Mouse (Mus musculus): Measurements from ENCODE around the gene Rsrp1. TPM values are rescaled to one million over a fixed set of nuclear protein-coding genes. Genes with fewer than 3 reads are reported as not detected.
"Not testable (repeated sequence)": the region's sequence is repeated elsewhere in the genome, so short reads cannot be mapped to it uniquely, and the experiment has no call there.

Gene Rsrp1
- polyA plus RNA-seq, 1 experiment from 2014 or later, result 506 TPM

DNA sequence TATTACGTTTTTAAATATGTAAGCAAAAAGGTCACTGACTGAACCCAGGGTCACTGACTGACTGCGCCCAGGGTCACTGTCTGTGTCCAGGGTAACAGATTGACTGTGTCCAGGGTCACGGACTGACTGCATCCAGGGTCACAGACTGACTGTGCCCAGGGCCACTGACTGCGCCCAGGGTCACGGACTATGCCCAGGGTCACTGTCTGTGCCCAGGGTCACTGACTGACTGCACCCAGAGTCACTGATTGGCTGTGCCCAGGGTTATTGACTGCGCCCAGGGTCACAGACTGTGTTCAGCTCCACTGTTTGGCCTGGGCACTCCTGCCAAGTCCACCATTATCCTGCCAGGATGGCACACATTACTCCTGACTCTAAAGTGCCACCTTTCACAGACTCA lies 26.1 kb upstream of the Rsrp1 start:
- Histone ChIP-seq H3K27ac (ENCODE audit: low read length) (no peak overlapping the region), H3K9me3 (ENCODE audit: control insufficient read depth, low read depth, low read length) (no peaks in the 10 kb centered on the region), H3K36me3 (ENCODE audit: control insufficient read depth, insufficient read depth, low read length) (peaks cover 48% of the 10 kb centered on the region), H3K27me3 (ENCODE audit: control insufficient read depth, insufficient read depth, low read length) (no peaks in the 10 kb centered on the region), H3K4me3 (ENCODE audit: low read depth, low read length) (no peak overlapping the region), H3K4me2 (replicated peaks; ENCODE audit: low read depth, low read length) (no peak overlapping the region), H3K9ac (replicated peaks; ENCODE audit: low read depth, low read length) (no peak overlapping the region), H3K4me1 (ENCODE audit: control insufficient read depth, insufficient read depth, low read length) (no peaks in the 10 kb centered on the region)
- no peak for ATAC-seq (ENCODE audit: insufficient number of reproducible peaks, insufficient read depth, low FRiP score, low read depth)
- WGBS, result 84% methylated on average over 6 of the region's 6 CpGs

DNA sequence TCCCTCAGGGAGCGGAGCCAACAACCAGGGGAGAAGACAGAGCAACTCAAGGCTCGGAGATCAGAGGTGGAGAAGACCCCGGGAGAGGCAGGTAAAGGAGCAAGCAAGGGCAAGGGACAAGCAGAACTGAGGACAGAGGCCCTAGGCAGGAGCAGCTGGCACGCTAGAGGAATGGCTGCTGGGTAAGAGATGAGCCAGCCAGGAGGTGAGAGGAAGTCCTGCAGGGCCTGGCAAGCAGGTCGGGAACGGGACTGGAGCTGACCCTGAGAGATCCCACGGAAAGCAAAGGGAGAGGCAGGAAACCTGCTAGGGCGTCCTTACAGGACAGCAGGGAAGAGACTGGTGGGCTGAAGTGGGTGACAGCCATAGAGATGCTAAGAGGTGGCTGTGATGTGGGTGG lies 22.3 kb upstream of the Rsrp1 start:
- no peak overlapping the region for H3K9ac ChIP-seq (replicated peaks; ENCODE audit: low read depth, low read length)
- peaks cover 75% of the 10 kb centered on the region for H3K36me3 ChIP-seq (ENCODE audit: control insufficient read depth, insufficient read depth, low read length)
- H3K27ac ChIP-seq (ENCODE audit: low read length), result no peak overlapping the region
- H3K27me3 ChIP-seq (ENCODE audit: control insufficient read depth, insufficient read depth, low read length), result no peaks in the 10 kb centered on the region
- H3K4me3 ChIP-seq (ENCODE audit: low read depth, low read length), result no peak overlapping the region
- H3K9me3 ChIP-seq (ENCODE audit: control insufficient read depth, low read depth, low read length), result no peaks in the 10 kb centered on the region
- ATAC-seq (ENCODE audit: insufficient number of reproducible peaks, insufficient read depth, low FRiP score, low read depth), result no peak
- H3K4me2 ChIP-seq (replicated peaks; ENCODE audit: low read depth, low read length), result no peak overlapping the region
- WGBS, result 95% methylated on average over 8 of the region's 8 CpGs
- H3K4me1 ChIP-seq (ENCODE audit: control insufficient read depth, insufficient read depth, low read length), result no peaks in the 10 kb centered on the region

DNA sequence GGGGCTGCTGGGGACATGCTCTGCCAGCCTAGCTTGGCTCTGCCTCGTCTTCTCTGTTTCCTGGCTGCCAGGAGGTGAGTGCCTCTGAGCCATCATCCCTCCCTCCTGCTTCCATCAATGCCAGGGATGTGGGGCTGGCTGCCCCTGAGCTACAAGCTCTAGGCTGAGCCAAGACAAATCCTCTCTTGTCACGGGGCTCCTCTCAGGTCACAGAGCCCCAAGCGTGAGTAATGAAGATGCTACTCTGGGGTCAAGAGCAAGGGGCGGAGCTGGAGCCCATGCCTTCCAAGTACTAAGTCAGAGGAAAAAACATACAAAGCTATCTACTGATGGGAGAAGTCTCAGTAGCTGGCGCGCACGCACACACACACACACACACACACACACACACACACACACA lies 20.3 kb upstream of the Rsrp1 start:
- Histone ChIP-seq H3K9me3 (ENCODE audit: control insufficient read depth, low read depth, low read length) (no peaks in the 10 kb centered on the region), H3K4me2 (replicated peaks; ENCODE audit: low read depth, low read length) (no peak overlapping the region), H3K27ac (ENCODE audit: low read length) (no peak overlapping the region), H3K27me3 (ENCODE audit: control insufficient read depth, insufficient read depth, low read length) (no peaks in the 10 kb centered on the region), H3K4me3 (ENCODE audit: low read depth, low read length) (no peak overlapping the region), H3K9ac (replicated peaks; ENCODE audit: low read depth, low read length) (no peak overlapping the region), H3K36me3 (ENCODE audit: control insufficient read depth, insufficient read depth, low read length) (peaks cover 78% of the 10 kb centered on the region), H3K4me1 (ENCODE audit: control insufficient read depth, insufficient read depth, low read length) (no peaks in the 10 kb centered on the region)
- 70% methylated on average over 7 of the region's 7 CpGs for WGBS
- ATAC-seq (ENCODE audit: insufficient number of reproducible peaks, insufficient read depth, low FRiP score, low read depth), result no peak

DNA sequence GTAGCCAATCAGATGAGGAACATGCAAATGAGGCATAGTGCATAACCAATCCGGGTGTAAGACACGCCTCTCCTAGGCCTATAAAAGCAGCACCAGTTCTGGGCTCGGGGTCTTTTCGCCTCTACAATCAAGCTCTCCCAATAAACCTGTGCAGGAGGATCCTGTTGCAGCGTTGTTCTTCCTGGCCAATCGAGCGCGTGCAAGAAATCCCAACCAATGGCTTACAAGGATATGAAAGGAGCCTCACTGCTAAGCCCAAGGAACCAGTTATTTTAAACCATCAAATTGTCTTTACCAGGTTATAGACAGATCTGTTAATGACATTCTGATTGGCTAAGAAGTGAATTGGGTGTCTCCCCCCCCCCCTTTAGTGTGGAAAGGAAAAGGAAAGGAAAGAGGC lies 12.0 kb upstream of the Rsrp1 start:
- peaks cover 34% of the 10 kb centered on the region for H3K36me3 ChIP-seq (ENCODE audit: control insufficient read depth, insufficient read depth, low read length)
- not testable (repeated sequence) for H3K4me3 ChIP-seq (ENCODE audit: low read depth, low read length); H3K9me3 ChIP-seq (ENCODE audit: control insufficient read depth, low read depth, low read length); ATAC-seq (ENCODE audit: insufficient number of reproducible peaks, insufficient read depth, low FRiP score, low read depth); H3K4me2 ChIP-seq (replicated peaks; ENCODE audit: low read depth, low read length); H3K27ac ChIP-seq (ENCODE audit: low read length); H3K27me3 ChIP-seq (ENCODE audit: control insufficient read depth, insufficient read depth, low read length); H3K9ac ChIP-seq (replicated peaks; ENCODE audit: low read depth, low read length); H3K4me1 ChIP-seq (ENCODE audit: control insufficient read depth, insufficient read depth, low read length)
- over 99% methylated on average over 7 of the region's 8 CpGs for WGBS

DNA sequence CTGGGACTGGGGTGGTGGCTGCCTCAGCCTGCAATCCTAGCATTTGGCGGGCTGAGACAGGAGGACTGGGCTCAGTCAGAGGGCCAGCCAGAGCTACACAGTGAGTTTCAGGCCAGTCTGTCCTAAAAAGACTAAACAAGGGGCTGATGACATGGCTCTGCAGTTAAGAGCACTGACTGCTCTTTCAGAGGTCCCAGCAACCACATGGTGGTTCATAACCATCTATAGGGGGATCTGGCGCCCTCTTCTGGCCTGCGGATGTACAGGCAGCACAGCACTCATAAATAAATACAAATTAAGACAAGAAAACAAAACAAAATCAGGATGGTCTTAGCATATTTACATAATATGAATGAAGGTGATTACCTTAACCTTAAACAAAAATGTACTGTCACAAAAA lies 10.0 kb upstream of the Rsrp1 start:
- Histone ChIP-seq H3K27ac (ENCODE audit: low read length) (no peak overlapping the region), H3K4me2 (replicated peaks; ENCODE audit: low read depth, low read length) (peak overlapping the region; percentile 72), H3K27me3 (ENCODE audit: control insufficient read depth, insufficient read depth, low read length) (no peaks in the 10 kb centered on the region), H3K36me3 (ENCODE audit: control insufficient read depth, insufficient read depth, low read length) (peaks cover 16% of the 10 kb centered on the region), H3K9me3 (ENCODE audit: control insufficient read depth, low read depth, low read length) (no peaks in the 10 kb centered on the region), H3K9ac (replicated peaks; ENCODE audit: low read depth, low read length) (no peak overlapping the region), H3K4me1 (ENCODE audit: control insufficient read depth, insufficient read depth, low read length) (peaks cover 8% of the 10 kb centered on the region; the same call in 1 of the 2 replicates), H3K4me3 (ENCODE audit: low read depth, low read length) (peak overlapping the region; percentile 94; the same call in 1 of the 2 replicates)
- 32% methylated on average over 3 of the region's 3 CpGs for WGBS
- ATAC-seq (ENCODE audit: insufficient number of reproducible peaks, insufficient read depth, low FRiP score, low read depth), result no peak

DNA sequence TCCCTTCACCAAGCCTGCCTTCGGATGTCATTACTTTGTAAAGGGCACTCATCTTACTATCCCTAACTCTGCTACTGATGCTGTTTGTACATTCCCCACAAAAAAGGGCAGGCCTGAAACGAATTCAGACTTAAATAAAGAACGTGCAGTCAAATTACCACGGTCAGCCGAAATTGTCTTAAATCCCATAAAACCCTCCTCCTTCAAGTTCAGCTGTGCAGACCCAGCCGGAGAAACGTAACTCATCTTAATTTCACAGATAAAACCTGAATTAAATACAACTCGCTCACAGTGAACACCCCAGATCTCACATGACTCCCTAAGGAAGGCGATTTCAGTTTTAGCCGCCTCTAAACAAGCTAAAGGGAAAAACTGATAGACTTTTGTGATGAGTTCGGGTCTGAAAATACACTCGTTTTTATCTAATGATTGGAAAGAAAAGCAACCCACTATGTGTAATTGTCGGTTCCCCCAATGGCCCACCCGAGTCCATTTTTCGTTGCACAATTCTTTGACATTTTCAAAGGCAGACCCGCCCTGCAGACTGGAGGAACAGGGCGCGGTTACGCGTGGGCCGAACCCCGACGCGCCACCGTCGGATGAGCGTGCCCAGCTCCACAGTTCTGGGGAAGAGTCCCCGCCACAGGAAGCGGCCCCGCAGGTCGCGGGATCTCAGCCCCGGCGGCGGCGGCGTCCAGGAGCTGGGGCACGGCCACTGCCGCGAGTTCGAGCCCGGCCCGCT lies 9.1 kb upstream of the Rsrp1 start:
- peaks cover 8% of the 10 kb centered on the region; the same call in 1 of the 2 replicates for H3K4me1 ChIP-seq (ENCODE audit: control insufficient read depth, insufficient read depth, low read length)
- H3K27me3 ChIP-seq (ENCODE audit: control insufficient read depth, insufficient read depth, low read length), result no peaks in the 10 kb centered on the region
- peak overlapping the region; percentile 94 for H3K4me3 ChIP-seq (ENCODE audit: low read depth, low read length)
- H3K36me3 ChIP-seq (ENCODE audit: control insufficient read depth, insufficient read depth, low read length), result peaks cover 7% of the 10 kb centered on the region
- H3K9me3 ChIP-seq (ENCODE audit: control insufficient read depth, low read depth, low read length), result no peaks in the 10 kb centered on the region
- under 1% methylated on average over 43 of the region's 43 CpGs for whole genome bisulfite sequencing
- peak; percentile 72 for ATAC-seq (ENCODE audit: insufficient number of reproducible peaks, insufficient read depth, low FRiP score, low read depth)
- peak overlapping the region; percentile 85 for H3K9ac ChIP-seq (replicated peaks; ENCODE audit: low read depth, low read length)
- H3K27ac ChIP-seq (ENCODE audit: low read length), result peak overlapping the region; percentile 88
- H3K4me2 ChIP-seq (replicated peaks; ENCODE audit: low read depth, low read length), result peak overlapping the region; percentile 72

DNA sequence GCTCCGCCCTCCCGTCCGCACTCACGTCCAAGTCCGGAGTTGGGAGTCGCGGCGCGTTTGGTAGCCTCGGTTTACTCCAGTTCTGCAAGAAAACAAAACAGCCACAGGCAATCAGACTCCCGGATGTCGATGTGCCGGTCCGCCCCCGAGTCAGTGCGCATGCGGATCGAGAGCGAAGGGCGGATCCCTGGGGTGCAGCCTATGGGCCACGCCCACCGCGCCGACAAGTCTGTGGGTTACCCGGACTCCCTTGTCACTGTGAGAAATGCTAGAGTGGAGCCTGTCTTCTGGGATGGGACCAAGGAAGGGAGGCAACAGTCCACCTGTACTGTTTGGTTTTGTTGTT lies 8.6 kb upstream of the Rsrp1 start, which contains the start of gene Tmem50a:
Gene Tmem50a (minus strand): TSS at position 161 of the 346 bp plus-strand sequence.
- peak within 1 kb of the TSS; percentile 72 for H3K4me2 ChIP-seq (replicated peaks; ENCODE audit: low read depth, low read length)
- H3K4me1 ChIP-seq (ENCODE audit: control insufficient read depth, insufficient read depth, low read length), result peaks cover 8% of the 10 kb centered on the region; the same call in 1 of the 2 replicates
- H3K9me3 ChIP-seq (ENCODE audit: control insufficient read depth, low read depth, low read length), result no peaks in the 10 kb centered on the region
- H3K27me3 ChIP-seq (ENCODE audit: control insufficient read depth, insufficient read depth, low read length), result no peaks in the 10 kb centered on the region
- H3K9ac ChIP-seq (replicated peaks; ENCODE audit: low read depth, low read length), result peak within 1 kb of the TSS; percentile 85
- H3K4me3 ChIP-seq (ENCODE audit: low read depth, low read length), result peak within 1 kb of the TSS; percentile 94
- peaks cover 4% of the 10 kb centered on the region for H3K36me3 ChIP-seq (ENCODE audit: control insufficient read depth, insufficient read depth, low read length)
- peak; percentile 93 for ATAC-seq (ENCODE audit: insufficient number of reproducible peaks, insufficient read depth, low FRiP score, low read depth)
- WGBS, result 0% methylated on average over 21 of the region's 25 CpGs
- H3K27ac ChIP-seq (ENCODE audit: low read length), result peak within 1 kb of the TSS; percentile 88

DNA sequence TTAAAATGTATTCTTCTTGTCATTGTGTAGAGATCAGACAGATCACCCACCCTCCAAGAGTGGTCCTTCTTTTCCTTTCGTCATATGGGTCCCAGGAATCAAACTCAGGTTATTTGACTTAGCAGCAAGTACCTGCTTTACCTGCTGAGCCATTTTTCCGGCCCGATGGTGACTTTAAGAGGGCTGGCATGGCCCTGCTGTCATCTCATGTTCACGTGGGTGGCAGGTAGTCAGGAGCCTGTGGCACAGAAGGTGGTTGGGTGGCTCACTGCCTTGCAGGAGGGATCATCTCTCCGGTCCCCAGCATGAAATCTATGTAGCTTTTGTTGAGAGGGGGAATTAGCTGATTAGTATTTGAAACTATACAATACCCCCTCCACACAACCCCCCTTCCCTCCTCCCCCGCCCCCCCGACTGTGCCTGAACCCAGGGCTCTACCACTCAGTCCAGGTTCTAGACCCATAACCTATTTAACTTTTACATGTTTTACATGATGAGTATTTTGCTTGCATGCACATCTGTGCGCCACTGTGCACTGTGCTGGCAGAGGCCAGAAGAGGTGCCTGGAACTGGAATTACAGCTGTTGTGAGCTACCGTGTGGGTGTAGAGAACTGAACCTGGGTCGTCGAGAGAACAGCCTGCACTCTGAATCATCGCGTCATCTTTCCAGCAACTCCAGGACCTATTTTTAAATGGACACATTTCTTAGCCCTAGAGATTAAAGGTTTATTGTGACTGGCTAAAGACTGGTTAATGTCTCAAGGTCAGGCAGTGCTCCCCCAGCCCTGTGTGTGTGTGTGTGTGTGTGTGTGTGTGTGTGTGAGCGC lies 8.0 kb upstream of the Rsrp1 start:
- WGBS, result 58% methylated on average over 14 of the region's 14 CpGs
- Histone ChIP-seq H3K36me3 (ENCODE audit: control insufficient read depth, insufficient read depth, low read length) (peaks cover 4% of the 10 kb centered on the region), H3K9ac (replicated peaks; ENCODE audit: low read depth, low read length) (0 out of 2 replicates have a peak overlapping the region, but pooled peaks have one; percentile 85), H3K9me3 (ENCODE audit: control insufficient read depth, low read depth, low read length) (no peaks in the 10 kb centered on the region), H3K27ac (ENCODE audit: low read length) (no peak overlapping the region), H3K4me2 (replicated peaks; ENCODE audit: low read depth, low read length) (peak overlapping the region; percentile 72), H3K27me3 (ENCODE audit: control insufficient read depth, insufficient read depth, low read length) (no peaks in the 10 kb centered on the region), H3K4me1 (ENCODE audit: control insufficient read depth, insufficient read depth, low read length) (peaks cover 11% of the 10 kb centered on the region; the same call in 1 of the 2 replicates), H3K4me3 (ENCODE audit: low read depth, low read length) (peak overlapping the region; percentile 94)
- ATAC-seq (ENCODE audit: insufficient number of reproducible peaks, insufficient read depth, low FRiP score, low read depth), result peak; percentile 18; the same call in 1 of the 2 replicates

Data from stomach, embryonic 14.5 days (tissue).